Mouse (Mus musculus) forelimb bud, embryonic 11.5 days (tissue): ENCODE measurements at regions not wholly inside any gene's neighbourhood (a gene's known extent, or its start where the extent isn't known, plus 50 kb on each side); places are given as distances from the start of the nearest gene placed in this dataset.
A peak's percentile ranks its signal among the peaks of the same experiment; 100 is the strongest.

Source experiments
- DNase-seq: peaks from one replicate; pipeline ENCODE4 v3.0.0-alpha.2; 2012; ENCODE audit warnings: low read depth, low spot score

DNA sequence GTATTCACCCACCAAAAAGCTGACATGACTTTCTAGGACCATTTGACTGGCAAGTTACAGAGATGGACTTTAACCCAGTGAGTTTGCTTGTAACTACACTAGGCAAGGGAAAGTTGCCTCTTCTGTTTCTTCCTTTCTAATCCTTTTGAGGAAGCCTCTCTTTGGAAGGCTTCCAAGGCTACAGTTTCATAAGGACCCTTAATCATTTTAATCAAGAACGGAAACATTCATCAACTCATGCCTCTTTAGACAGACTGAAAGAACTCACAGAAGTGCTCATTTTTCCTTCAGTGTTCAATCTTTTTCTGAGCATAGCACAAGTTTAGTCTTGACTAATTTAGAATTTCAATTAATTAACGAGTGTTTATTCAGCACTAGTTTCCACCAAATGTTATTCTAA lies 84.2 kb downstream of the Ddx1 start:
- DNase-seq = no peak

DNA sequence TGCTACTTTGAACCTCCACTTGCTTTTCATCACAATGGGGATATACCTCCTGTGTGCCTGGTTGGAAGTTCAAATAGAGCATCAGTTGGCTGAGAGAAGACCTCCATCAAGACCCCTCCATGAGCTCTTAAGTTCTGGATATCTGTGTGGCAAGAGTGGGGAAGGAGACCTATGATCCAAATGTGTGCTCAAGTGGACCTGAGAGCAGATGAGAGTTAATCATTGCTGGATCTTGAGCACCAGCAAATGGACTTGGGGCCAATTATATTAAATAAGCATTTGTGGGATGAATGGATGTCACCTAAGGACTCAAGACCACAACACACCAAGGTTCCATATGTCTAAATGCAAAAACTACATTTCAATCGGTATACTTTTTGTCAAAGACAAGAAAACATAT lies 88.0 kb downstream of the Ddx1 start:
- DNase-seq = no peak

GRCm38 (mm10) chr12:13159346-13160055 lies 89.5 kb downstream of the Ddx1 start:
- DNase-seq = no peak

DNA sequence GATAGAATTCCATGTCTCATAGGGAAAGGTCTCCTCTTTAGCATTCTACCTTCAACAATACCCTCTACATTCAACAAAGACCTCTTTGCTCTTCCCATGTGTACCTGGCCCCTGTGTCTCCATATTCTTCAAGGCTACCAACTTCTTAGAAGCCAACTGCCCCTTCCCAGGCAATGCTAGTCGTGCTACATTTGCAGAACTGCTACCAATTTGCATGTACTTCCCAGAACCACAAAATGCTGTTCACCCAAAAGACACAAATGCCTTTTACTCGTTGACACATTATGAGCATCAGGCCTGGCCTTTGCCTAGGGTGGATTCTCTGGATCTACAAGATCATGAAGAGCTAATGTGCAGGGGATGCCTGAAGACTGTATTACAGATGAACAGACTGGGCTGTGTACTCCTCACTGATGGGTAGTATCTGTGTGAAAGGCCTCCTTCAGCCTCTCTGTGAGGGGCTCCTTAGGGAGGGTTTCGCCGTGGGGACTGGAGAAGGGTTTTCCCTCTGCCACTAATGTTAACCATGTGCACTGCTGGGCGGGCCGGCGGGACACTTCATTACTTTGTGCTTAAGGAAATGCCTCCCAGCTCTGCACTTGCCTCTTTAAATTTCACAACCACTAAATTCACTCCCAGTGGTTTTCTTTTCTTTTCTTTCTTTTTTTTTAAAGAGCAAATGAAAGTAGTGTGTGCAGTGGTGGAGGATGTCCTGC lies 91.2 kb downstream of the Ddx1 start:
- DNase-seq = peak; percentile 86

DNA sequence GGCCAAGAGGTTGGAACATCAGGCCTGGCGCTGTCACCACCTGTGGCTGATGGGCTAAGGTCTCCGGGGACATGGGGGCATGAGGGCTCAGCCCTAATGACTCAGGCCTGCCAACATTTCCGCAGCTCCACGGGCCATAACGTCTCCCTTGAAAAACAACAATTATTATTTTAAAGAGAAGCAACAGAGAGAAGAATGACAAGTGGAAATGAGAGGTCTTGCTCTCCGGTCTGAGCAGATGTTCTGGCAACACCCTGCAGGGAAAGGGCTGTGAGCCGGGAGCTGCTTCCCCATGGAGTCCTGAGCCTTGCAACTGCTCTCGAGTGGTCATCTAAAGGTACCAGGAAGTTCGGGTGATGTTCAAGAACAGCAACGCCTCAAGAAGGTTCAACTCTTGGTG lies 91.9 kb downstream of the Ddx1 start:
- no peak for DNase-seq

GRCm38 (mm10) chr12:13150751-13151150 lies 98.3 kb downstream of the Ddx1 start:
- no peak for DNase-seq

DNA sequence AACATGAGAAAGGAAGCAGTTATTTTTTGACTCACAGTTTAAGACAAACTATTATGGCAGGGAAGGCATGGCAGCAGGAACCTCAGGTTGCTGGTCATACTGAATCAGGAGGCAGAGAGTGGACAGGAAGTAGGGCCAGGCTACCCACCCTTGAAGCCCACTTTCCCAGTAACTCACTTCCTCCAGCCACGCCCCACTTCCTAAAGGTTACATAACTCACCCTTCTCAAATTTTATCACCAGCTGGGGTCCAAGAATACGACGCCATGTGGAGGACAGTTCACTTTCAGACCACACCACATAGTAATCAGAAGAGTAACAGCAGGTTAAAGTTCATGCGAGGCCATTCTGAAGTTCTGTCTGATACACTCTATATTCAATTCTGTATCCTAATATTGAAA lies 101.8 kb downstream of the Ddx1 start:
- DNase-seq = no peak

DNA sequence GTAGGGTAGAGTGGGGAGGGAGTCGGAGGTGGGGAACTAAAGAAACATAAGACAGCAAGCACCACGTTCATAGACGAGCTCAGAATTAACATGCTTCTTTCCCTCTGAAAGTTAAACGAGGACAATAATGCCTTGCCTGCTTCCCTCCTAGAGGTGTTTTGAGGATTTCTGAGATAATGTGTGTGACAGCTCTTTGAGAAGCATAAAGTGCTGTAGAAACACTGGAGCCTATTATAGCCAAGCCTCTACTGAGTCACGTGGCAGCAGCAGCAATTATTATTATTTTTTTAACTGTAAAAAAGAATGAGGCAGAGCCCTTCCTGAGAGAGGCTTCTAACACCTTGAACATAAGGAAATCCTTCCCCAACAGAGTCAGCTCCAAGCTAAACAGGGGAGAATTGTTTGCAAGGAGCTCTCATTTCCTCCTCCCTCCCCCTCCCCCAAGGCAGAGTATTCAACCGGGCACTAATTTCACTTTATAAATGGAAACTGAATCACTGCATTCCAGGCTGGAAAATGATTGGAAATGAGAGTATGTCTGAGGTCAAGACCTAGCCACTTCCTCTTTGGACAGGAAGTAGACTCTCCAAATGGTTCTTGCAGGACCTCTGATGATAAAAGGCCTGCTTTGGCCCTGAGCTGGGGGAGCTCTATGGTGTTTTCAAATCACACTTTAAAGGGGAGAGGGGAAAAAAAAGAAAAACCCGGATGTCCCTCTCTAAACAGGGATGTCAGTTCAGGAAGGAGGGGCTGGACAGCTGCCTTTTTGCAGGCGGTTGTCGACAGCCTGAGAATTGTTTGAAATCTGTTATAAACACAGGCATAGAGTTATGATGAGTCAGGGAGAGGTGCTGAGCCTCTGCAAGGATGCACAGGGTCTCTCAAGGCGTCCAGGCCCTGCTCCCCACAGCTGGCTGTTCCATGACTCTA lies 103.6 kb downstream of the Ddx1 start:
- DNase-seq = no peak

DNA sequence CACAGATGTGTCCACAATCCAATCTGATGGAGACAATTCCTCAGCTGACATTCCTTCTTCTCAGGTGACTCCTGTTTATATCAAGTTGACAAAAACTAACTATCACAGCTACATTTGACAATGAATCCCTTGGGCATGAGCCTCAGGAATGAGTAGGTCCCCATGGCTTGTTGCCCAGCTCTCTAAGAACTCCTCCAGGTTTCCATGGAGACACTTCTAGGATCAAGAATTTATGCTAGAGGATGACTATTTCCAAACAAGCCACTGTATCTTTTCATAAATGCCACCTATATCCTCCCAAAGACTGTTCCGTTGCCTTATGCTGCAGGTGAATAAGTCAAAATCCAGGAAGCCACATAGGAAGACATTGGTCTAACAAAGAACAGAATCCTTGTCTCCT lies 104.3 kb downstream of the Ddx1 start:
- DNase-seq = no peak

DNA sequence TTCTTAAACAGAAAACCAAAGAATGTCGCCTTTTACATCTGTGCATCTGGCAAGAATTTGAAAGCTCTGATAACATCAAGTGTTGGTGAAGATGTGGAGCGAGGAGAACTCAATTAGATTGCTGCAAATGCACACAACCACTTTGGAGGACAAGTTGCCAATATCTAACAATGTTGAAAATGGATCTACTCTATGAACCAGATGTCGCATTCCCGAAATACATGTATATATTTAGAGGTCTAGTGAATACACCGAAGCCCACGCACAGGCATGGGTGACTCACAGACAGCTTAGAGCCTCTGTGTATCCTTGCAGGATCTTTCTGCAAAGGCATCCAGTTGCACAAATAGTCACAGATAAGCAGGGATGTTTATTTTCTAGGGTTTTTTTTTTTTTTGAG lies 108.4 kb downstream of the Ddx1 start:
- DNase-seq = no peak

DNA sequence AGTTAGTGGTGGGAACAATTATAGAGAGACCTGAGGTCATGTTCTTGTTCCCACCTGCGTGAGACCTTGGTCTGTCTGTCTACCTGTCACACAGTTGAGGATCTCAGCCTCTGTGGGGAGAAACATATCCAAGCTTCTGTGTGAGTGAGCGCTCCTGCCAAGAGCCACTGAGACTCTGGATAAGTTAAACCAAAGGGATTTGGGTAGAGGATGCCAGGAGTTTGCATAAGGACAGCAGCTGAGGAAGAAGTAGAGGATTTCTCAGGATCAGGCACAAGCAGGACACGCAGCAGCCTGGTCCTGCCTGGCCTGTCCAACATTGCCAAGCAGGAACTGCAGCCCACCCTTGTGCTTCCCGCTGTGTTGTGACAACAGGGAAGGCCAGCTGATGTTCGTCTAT lies 109.8 kb downstream of the Ddx1 start:
- no peak for DNase-seq

- no peak for DNase-seq
Measured at GRCm38 (mm10) chr12:13134168-13134567, 114.8 kb downstream of the Ddx1 start.

DNA sequence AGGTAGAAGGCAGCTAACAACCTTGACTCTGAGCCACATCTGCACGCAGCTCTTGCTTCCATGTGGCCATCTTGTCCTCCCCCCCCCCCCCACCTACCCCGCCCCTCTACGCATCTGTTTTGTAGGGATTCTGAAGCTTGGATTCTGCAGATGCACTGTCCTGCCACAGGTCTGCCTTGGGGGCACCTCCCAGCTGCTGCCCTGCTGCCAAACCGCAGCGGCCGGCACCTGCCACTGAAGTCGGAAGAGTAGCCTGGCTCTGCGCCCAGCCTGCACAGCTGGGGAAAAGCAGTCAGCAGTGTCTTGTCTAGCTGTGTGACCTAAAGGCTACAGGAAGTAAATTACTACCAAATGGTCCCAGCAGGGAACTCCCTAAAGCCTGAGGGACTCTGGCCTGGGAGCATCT lies 119.3 kb downstream of the Ddx1 start:
- no peak for DNase-seq

DNA sequence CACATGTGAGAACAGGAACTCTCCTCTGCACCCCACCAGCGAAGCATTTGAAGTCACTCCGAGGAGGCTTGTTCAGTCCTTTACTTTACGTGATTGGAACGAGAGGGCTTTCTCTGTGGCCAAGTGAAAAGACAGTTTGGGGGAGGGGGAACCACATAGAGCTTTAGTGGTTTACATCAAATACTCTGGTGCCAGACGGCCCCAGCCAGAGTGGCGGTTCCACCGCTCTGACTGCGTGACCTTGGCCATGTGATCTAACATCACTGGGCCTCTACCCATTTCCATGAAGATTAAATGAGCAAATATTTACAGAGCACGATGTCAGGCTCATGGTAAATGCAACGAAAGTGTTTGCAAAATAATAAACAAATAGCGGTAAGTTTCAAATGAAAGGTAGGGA lies 121.6 kb downstream of the Ddx1 start:
- DNase-seq = no peak

DNA sequence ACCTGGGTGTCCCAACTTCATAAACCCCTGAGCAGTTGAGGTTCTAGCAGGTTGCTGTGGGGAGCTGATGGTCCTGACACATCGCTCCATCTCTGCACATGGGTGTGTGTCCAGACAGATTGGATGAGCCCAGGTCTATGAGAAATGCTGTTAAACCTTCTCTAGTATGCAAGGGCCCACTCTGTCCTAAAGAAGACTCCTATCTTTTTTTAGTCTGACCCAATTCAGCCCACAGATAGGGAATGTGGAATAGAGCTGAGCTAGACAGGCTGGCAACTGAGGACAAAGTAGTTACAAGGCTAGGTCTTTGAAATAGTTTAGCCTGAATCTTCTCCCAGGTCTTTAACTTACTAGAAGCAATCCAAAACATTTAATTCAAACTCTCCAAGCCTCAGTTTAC lies 124.0 kb downstream of the Ddx1 start:
- DNase-seq = no peak

DNA sequence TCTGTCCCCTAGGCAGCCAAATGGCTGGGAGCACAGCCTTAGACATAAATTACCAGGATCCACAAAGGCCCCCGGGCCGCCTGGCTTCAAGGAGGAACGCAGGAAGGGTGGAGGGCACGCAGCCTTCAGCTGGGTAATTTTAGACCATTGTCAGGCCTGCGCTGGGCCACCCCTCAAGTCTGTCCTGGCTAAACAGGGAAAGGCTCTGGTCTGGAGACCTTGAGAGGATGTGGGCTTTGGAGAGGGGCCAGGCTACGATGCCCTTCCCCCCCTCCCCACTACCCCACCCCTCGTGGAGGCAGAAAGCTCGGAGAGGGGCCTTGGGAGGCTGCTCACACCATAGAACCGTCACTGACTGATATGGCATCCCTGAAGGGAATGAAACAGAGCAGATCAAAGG lies 126.7 kb downstream of the Ddx1 start:
- no peak for DNase-seq

DNA sequence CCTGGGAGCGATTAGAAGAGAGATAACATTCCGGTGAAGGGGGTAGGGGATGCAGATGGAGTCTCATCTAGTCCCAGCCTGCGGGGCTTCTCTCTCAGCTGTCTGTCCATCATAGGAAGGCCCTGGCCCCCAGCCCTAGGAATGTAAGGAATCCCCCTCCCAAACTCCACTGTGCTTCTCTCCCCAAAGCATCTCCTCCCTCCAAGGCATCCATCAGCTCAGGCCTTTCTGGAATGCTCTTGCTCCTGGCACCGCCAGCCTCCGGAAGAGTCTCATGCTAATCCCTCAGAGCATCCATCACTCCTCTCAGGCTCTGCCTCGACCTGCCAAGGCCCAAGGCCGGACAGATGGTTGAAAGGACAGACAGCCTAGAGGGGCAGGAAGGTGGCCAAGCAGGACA lies 128.4 kb downstream of the Ddx1 start:
- no peak for DNase-seq

- no peak for DNase-seq
Measured at GRCm38 (mm10) chr12:13119653-13120052, 129.4 kb downstream of the Ddx1 start.

DNA sequence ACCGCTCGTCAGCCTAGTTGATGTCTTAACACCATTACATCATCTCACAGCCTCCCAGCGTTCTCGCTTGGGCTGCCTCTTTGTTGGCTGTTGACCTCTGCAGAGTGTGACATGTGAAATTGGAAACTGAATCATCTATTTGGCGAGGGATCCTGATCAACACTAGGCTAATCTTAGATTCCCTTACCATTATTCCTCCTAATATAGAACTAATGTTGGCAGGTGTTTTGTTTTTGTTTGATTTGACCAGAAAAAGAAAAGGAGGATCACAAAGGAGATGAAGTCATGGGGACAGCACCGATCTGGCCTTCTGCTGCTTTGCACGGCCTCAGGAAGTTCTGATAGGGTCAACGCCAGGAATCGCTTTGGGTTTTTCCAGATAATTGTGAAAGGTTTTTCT lies 131.0 kb downstream of the Ddx1 start:
- DNase-seq = no peak

DNA sequence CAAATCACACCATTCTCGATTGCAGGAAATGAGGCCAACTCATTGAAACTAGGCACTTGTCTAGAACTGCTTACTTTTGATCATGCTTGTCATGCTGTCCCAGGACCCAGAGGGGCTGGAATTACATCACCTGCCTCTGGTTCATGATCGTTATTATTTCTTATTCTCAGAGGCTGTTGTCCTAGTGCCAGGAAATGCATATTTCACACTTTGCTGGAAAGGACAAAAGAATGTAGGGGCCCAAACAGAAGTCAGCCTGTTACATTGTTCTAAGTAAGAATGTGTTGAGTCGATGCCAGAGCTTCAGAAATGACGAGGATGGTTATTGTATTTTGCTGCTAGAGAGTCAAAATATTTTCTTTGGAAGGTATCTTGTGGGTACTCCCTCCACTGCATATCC lies 134.7 kb downstream of the Ddx1 start:
- no peak for DNase-seq

GRCm38 (mm10) chr12:13106931-13107330 lies 142.1 kb downstream of the Ddx1 start:
- DNase-seq = no peak
